Mouse (Mus musculus) embryo, embryonic 10 days (tissue): ENCODE measurements at regions not wholly inside any gene's neighbourhood (a gene's known extent, or its start where the extent isn't known, plus 50 kb on each side); places are given as distances from the start of the nearest gene placed in this dataset.
"Not testable (repeated sequence)": the region's sequence is repeated elsewhere in the genome, so short reads cannot be mapped to it uniquely, and the experiment has no call there.

Experiments
- DNase-seq: peaks from one replicate; pipeline ENCODE4 v3.0.0-alpha.2; 2015; ENCODE audit warnings: low spot score

GRCm38 (mm10) chr15:90882349-90882748 is 167.4 kb downstream of the Kif21a start:
- not testable (repeated sequence) for DNase-seq

- DNase-seq, result no peak
Observed at GRCm38 (mm10) chr15:90869452-90869851, 180.3 kb downstream of the Kif21a start.

GRCm38 (mm10) chr15:90853763-90854162 is 174.5 kb upstream of the Cpne8 start:
- not testable (repeated sequence) for DNase-seq

GRCm38 (mm10) chr15:90851991-90852390 is 172.8 kb upstream of the Cpne8 start:
- peak; percentile 2 for DNase-seq

GRCm38 (mm10) chr15:90841471-90841870 is 162.2 kb upstream of the Cpne8 start:
- peak; percentile 82 for DNase-seq

GRCm38 (mm10) chr15:90835586-90835985 is 156.4 kb upstream of the Cpne8 start:
- no peak for DNase-seq

GRCm38 (mm10) chr15:90827816-90828215 is 148.6 kb upstream of the Cpne8 start:
- peak; percentile 70 for DNase-seq

- DNase-seq, result no peak
Observed at GRCm38 (mm10) chr15:90822306-90822705, 143.1 kb upstream of the Cpne8 start.

GRCm38 (mm10) chr15:90819949-90820655 is 140.9 kb upstream of the Cpne8 start:
- DNase-seq, result peak; percentile 76

- DNase-seq, result no peak
Observed at GRCm38 (mm10) chr15:90818161-90818560, 138.9 kb upstream of the Cpne8 start.

- no peak for DNase-seq
Observed at GRCm38 (mm10) chr15:90813907-90814306, 134.7 kb upstream of the Cpne8 start.

- DNase-seq, result no peak
Observed at GRCm38 (mm10) chr15:90810341-90810740, 131.1 kb upstream of the Cpne8 start.

- no peak for DNase-seq
Observed at GRCm38 (mm10) chr15:90808236-90808635, 129.0 kb upstream of the Cpne8 start.

- no peak for DNase-seq
Observed at GRCm38 (mm10) chr15:90798056-90798455, 118.8 kb upstream of the Cpne8 start.

- no peak for DNase-seq
Observed at GRCm38 (mm10) chr15:90789941-90790340, 110.7 kb upstream of the Cpne8 start.

- DNase-seq, result no peak
Observed at GRCm38 (mm10) chr15:90784741-90785140, 105.5 kb upstream of the Cpne8 start.

- peak; percentile 72 for DNase-seq
Observed at GRCm38 (mm10) chr15:90767521-90767920, 88.3 kb upstream of the Cpne8 start.

GRCm38 (mm10) chr15:90764501-90764900 is 85.3 kb upstream of the Cpne8 start:
- not testable (repeated sequence) for DNase-seq

GRCm38 (mm10) chr15:90733891-90734290 is 54.7 kb upstream of the Cpne8 start:
- DNase-seq, result no peak
